In the genomic region with DNA sequence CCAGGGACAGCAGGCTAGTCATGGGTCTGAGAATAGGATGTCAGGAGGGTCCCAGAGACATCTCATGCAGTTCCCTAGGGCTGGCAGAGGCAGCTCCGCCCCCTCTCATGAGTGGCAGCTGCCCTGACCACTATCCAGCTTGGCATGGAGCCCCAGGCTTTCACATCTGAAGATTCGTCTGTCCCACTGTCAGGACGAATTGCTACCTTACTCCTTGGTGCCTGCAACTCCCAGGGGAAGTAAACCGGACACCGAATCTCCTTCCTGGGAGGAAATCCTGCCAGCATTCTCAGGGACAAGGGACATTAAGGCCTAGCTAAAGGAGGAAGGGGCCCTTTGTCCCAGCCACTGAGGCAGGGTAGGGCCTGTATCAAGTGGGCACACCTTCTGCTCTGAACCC, we compare ENCODE assay signal across 7 mouse cellular contexts. TPM values are rescaled to one million over a fixed set of nuclear protein-coding genes. Genes with fewer than 3 reads are reported as not detected.
DNase-seq lines count a peak whose midpoint lies in the region; ATAC-seq and TF ChIP-seq lines count a peak whose summit lies in the region.

No protein-coding gene starts in this region.

- no peak overlapping the region for H3K4me2 ChIP-seq in embryonic facial prominence, embryonic 13.5 days
- H3K4me2 ChIP-seq in liver, embryonic 12.5 days = no peak overlapping the region
- no peak overlapping the region for H3K4me2 ChIP-seq in intestine, postnatal 0 days (replicated peaks; ENCODE audit: low read depth)

- H3K9ac ChIP-seq in embryonic facial prominence, embryonic 13.5 days = no peak overlapping the region
- no peak overlapping the region for H3K9ac ChIP-seq in liver, embryonic 12.5 days
- no peak overlapping the region for H3K9ac ChIP-seq in intestine, postnatal 0 days (ENCODE audit: low read depth, low read length)

- H3K9me3 ChIP-seq in embryonic facial prominence, embryonic 13.5 days = no peaks in the 10 kb centered on the region
- H3K9me3 ChIP-seq in liver, embryonic 12.5 days (replicated peaks) = no peaks in the 10 kb centered on the region
- no peaks in the 10 kb centered on the region for H3K9me3 ChIP-seq in intestine, postnatal 0 days (ENCODE audit: control insufficient read depth)

- no peaks in the 10 kb centered on the region for H3K36me3 ChIP-seq in embryonic facial prominence, embryonic 13.5 days
- H3K36me3 ChIP-seq in liver, embryonic 12.5 days = no peaks in the 10 kb centered on the region
- no peaks in the 10 kb centered on the region for H3K36me3 ChIP-seq in intestine, postnatal 0 days (ENCODE audit: control insufficient read depth, insufficient read depth)

- no peak overlapping the region for H3K4me3 ChIP-seq in embryonic facial prominence, embryonic 13.5 days
- H3K4me3 ChIP-seq in liver, embryonic 12.5 days = no peak overlapping the region
- no peak overlapping the region for H3K4me3 ChIP-seq in intestine, postnatal 0 days (ENCODE audit: low read depth, low read length)

- 55% methylated on average over 5 of the region's 5 CpGs for WGBS in embryonic facial prominence, embryonic 13.5 days
- 39% methylated on average over 5 of the region's 5 CpGs for WGBS in liver, embryonic 12.5 days (ENCODE audit: insufficient replicate concordance)
- WGBS in intestine, postnatal 0 days = 73% methylated on average over 5 of the region's 5 CpGs

- no peak for ATAC-seq in embryonic facial prominence, embryonic 13.5 days (ENCODE audit: insufficient number of reproducible peaks, insufficient read depth, low FRiP score, low TSS enrichment, low read depth)
- ATAC-seq in liver, embryonic 12.5 days = no peak
- no peak for ATAC-seq in intestine, postnatal 0 days

- H3K27me3 ChIP-seq in embryonic facial prominence, embryonic 13.5 days = 0 out of 2 replicates have a peak, but pooled peaks cover 6% of the 10 kb centered on the region
- peaks cover 25% of the 10 kb centered on the region for H3K27me3 ChIP-seq in liver, embryonic 12.5 days (replicated peaks)
- no peaks in the 10 kb centered on the region for H3K27me3 ChIP-seq in intestine, postnatal 0 days (replicated peaks; ENCODE audit: control insufficient read depth, insufficient read depth, low read length)

- H3K27ac ChIP-seq in embryonic facial prominence, embryonic 13.5 days = peak overlapping the region; percentile 2; the same call in 1 of the 2 replicates
- H3K27ac ChIP-seq in liver, embryonic 12.5 days = peak overlapping the region; percentile 12; the same call in 1 of the 2 replicates
- H3K27ac ChIP-seq in intestine, postnatal 0 days (ENCODE audit: low read depth, low read length) = no peak overlapping the region

- H3K4me1 ChIP-seq in embryonic facial prominence, embryonic 13.5 days = peaks cover 68% of the 10 kb centered on the region
- H3K4me1 ChIP-seq in liver, embryonic 12.5 days = peaks cover 32% of the 10 kb centered on the region
- 0 out of 2 replicates have a peak, but pooled peaks cover 3% of the 10 kb centered on the region for H3K4me1 ChIP-seq in intestine, postnatal 0 days (replicated peaks; ENCODE audit: control insufficient read depth, insufficient read depth, low read length)

- DNase-seq in adrenal gland, postnatal 14 days = peak; percentile 52
- peak; percentile 46 for DNase-seq in heart, postnatal 4 days
- DNase-seq in embryo, embryonic 10.5 days (ENCODE audit: low spot score) = no peak
- DNase-seq in gastrocnemius, adult 18-20 months (ENCODE audit: low spot score) = no peak

- TF ChIP-seq CTCF in intestine, postnatal 0 days (IDR thresholded peaks at IDR 0.05; ENCODE audit: low read depth) = no peak

RNA-seq across cellular contexts. Expression of a gene that starts 14.6 kb away (rescaled TPM):
- total RNA-seq in adrenal gland, postnatal 14 days (2021) = 15.9 and 20.6 TPM in 2 replicates
- 7.8 and 8.8 TPM in 2 replicates for polyA plus RNA-seq in embryonic facial prominence, embryonic 13.5 days (2015; fragmentation: Nextera tagmentation; extraction: Ambion mirVana)
- total RNA-seq in heart, postnatal 4 days (2021) = 10 to 100 TPM; 16.2 to 16.9 TPM
- polyA plus RNA-seq in liver, embryonic 12.5 days (2016; fragmentation: Nextera tagmentation; extraction: Ambion mirVana) = 2.7 and 3.2 TPM in 2 replicates
- total RNA-seq in gastrocnemius, adult 18-20 months (2021) = 1 to 10 TPM; 5.7 to 6.1 TPM
- polyA plus RNA-seq in intestine, postnatal 0 days (2015; fragmentation: Nextera tagmentation; extraction: Ambion mirVana) = 2.8 and 2.9 TPM in 2 replicates

Comparison
In these comparisons a context has a peak if more than half of its experiments do, and no peak if none do; other contexts are left out.
1. DNase-seq: peak in adrenal gland, postnatal 14 days (single experiment) and heart, postnatal 4 days (single experiment); none in embryo, embryonic 10.5 days (single experiment) and gastrocnemius, adult 18-20 months (single experiment).